Mouse (Mus musculus): ENCODE measurements at regions not wholly inside any gene's neighbourhood (a gene's known extent, or its start where the extent isn't known, plus 50 kb on each side); places are given as distances from the start of the nearest gene placed in this dataset.
A peak's percentile ranks its signal among the peaks of the same experiment; 100 is the strongest.

DNA sequence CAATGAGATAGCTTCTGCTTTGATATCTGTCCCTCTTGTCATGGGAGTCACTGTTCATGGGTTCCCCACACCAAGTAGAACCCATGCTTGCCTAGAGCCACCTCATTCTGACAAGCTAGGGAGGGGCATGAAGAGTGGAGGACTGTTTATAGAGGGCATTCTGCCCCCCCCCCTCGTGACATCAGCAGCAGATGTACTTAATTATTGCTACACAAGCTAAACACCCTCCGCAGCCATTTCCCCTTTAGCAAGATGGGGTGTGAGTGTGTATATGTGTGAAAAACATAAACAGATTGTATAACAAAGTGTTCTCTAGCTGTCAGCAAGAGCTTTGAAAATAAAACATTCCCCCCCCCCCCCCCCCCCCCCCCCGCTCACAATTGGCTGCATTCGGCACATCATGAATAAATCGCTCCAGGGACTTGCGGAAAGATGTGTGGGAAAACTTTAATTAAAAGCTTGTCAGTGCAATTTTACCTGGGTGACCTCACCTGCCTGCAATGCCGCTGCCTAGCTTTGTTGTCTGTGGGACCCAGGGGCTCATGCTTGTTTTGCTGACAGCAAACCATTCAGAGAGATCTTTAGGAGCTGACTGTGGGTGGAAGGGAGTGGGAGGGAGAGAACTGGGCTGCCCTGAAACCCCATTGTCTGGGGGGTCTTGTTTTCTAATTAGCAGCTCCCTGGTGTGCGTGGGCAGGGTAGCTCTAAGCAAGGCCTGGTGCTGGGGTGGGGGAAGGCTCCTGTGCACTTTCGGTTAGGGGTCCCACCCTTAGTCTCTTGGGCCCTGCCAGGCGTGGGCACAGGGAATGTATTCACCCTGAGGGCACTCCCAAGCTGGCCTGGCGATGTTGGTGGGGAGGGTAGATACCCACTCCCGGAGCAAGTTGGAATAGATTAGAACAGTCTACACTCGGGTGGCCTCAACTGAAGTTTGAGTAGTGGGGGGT, 63.4 kb downstream of the Irx2 start:
- DNase-seq, result no peak

- no peak for DNase-seq
Observed at GRCm38 (mm10) chr13:72707469-72707868, 78.8 kb downstream of the Irx2 start.

DNA sequence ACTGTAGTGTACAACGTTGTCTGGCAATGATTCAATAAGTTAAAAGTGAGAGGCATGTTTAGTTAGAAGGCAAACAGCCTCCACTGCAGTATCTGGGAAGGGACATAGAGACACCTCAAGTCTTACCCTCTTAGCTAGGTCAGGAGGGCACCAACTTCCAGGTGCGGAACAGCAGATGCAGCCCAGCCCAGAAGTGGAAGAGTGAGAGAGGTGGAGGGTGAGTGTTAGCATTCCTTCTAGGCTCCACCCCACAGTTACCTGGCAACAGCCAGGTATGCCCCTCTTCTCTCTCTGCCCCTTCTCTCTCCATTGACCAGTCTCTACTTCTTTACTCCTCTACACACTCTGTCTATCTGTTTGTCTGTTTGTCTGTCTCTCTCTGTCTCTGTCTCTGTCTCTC, 80.1 kb downstream of the Irx2 start:
- no peak for DNase-seq

- DNase-seq, result no peak
Observed at GRCm38 (mm10) chr13:72710051-72710450, 81.4 kb downstream of the Irx2 start.

DNA sequence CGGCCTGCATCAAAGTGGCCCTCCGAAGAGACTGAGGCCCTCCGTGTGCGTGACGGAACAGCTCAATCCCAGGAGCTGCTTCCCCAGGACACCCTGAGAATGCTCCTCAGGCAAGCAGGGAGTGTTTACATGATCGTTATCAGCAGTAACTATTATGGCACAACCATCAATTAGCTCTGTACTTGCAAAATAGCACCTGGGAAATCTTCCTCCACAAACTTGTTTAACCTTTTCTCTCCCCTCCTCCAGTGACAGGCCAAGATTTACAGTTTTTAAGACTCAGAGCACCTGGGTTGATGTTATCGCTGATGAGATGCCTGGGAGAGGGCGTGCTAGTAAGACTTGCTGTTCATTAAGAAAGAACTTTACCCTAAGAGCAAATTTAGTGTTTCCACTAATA, 82.5 kb downstream of the Irx2 start:
- no peak for DNase-seq

- no peak for DNase-seq
Observed at GRCm38 (mm10) chr13:72711842-72712330, 83.3 kb downstream of the Irx2 start.

DNA sequence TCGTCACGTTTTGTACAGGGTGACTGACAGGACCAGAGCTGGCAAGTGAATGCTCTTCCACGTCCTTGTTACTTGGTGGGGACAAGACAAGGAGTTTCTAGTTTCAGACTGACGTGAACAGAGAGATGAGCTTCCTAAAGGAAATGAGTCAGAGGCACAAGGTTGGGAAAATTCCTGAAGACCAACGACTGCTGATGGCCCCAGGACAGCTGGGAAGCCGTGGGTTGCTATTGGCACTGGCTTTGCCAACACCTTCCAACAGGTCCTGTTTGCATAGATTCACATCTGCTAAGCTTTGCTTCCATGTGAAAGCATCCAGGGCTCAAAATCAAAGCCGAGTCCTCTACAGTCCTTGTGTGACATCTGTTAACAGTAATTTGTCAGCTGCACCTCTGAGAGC, 86.2 kb downstream of the Irx2 start:
- DNase-seq, result no peak

- DNase-seq, result no peak
Observed at GRCm38 (mm10) chr13:72715959-72716680, 87.5 kb downstream of the Irx2 start.

DNA sequence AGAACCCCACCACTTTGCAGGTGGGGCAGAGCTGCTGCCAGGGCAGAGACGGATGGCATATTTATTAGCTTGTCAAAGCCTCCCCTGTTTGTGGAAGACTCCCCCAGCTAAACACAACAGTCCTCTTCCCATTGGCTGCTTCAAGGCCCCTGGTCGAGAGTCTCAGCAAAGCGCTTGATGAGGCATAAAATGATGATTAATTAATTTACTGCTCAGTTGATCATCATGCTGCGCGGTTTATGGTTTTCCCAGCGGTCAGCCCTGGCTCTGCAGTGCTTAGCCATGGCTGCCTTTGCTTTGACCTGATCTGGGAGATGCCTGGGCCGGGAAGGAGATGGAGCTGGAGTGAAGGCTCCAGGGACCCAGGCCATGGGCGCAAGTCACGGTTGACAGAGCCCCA, 98.5 kb downstream of the Irx2 start:
- DNase-seq, result no peak

- no peak for DNase-seq
Observed at GRCm38 (mm10) chr13:72735916-72736315, 107.3 kb downstream of the Irx2 start.

DNA sequence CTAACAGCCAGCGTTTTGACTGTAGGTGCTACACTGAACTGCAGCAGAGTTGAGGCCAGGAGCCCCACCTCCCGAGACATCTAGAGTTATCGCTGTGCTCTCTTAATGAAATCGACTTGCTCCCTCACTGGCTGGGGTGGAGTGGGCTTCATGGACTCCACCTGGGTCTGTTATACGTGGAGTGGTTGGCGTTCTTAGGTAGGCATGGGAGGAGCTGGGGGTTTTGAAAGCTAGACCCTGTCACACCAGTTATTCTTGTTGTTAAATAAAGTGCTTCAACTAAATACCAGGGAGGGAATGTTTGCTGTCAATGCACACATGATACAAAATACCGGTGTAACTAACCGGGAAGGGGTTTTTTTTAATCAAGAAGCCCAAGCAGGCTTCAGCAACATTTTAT, 108.4 kb downstream of the Irx2 start:
- no peak for DNase-seq

GRCm38 (mm10) chr13:72747187-72747586, 118.6 kb downstream of the Irx2 start:
- no peak for DNase-seq

GRCm38 (mm10) chr13:72755036-72755435, 126.4 kb downstream of the Irx2 start:
- no peak for DNase-seq

- no peak for DNase-seq
Observed at GRCm38 (mm10) chr13:72762481-72762880, 133.9 kb downstream of the Irx2 start.

GRCm38 (mm10) chr13:72763337-72763736, 134.7 kb downstream of the Irx2 start:
- no peak for DNase-seq

GRCm38 (mm10) chr13:72767306-72767705, 138.7 kb downstream of the Irx2 start:
- DNase-seq, result no peak

DNA sequence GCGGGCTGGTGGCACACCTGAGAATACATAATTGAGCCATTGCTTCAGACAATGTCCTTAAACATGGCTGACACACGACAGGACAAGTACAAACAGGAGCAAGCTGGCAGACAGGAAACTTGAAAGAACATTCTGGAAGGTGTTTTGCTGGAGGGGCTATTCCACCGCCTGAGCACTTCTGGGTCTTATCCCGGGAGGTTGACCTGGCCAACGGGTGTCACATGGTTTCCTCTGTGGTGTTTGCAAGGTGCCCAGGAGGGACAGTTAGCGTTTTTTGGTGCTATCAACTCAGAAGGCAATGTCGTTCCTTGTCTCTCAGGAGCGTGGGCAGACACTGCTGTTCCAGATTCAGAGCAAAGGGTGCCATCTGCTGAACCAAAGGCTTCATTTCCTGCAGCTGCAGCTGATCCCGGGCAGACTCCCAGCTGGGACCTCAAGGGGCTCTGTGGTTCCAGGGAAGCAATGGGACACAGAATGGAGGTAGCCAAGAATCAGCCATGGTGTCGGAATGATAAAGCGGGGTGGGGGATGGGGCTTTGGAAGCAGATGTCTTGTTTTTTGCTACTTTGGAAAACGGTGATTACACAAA, 140.5 kb downstream of the Irx2 start:
- peak; percentile 49 for DNase-seq

GRCm38 (mm10) chr13:72783026-72783726, 154.6 kb downstream of the Irx2 start:
- no peak for DNase-seq

DNA sequence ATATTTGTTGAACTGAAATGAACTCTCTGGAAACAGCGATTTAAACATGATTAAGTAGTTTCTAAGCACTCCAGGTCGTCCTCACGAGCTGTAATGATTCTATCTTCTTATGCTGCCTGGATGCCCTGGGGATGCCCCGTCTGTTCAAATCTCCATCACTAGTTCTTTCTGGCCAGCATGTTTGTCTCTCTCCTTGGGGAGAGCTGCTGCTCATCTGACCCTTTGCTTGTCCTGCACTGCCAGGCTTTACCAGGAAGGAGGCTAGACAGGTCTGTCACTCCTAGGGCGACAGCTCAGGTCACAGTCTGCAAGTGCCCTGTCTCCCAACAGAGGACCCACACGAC, 155.1 kb downstream of the Irx2 start:
- DNase-seq, result no peak

- DNase-seq, result no peak
Observed at GRCm38 (mm10) chr13:72792695-72793094, 164.1 kb downstream of the Irx2 start.

DNA sequence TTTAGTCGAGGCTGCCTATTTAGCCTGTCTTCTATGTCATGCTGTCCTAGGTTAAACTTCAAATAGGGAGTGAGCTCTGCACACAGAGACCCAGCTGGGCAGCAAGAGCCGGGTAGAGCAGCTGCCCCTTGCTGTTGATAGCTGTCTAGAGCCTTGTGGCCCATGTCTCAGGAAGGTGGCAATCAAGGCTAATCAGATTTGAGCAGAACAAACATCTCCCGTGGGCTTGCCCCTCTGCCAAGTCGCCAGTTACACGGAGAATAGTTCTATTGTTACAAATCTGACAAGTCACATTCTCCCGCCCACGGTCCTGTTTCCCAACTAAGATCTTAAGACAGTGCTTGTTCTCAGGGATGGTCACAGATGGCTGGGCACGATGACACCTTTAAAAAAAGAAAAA, 171.4 kb downstream of the Irx2 start:
- no peak for DNase-seq

GRCm38 (mm10) chr13:72800546-72800945, 171.9 kb downstream of the Irx2 start:
- DNase-seq, result no peak

GRCm38 (mm10) chr13:72803374-72803773, 174.8 kb downstream of the Irx2 start:
- DNase-seq, result no peak

Data from right cerebral cortex, postnatal 14 days (tissue).